Comparison of ENCODE assay signal across 21 mouse cellular contexts in the genomic region with DNA sequence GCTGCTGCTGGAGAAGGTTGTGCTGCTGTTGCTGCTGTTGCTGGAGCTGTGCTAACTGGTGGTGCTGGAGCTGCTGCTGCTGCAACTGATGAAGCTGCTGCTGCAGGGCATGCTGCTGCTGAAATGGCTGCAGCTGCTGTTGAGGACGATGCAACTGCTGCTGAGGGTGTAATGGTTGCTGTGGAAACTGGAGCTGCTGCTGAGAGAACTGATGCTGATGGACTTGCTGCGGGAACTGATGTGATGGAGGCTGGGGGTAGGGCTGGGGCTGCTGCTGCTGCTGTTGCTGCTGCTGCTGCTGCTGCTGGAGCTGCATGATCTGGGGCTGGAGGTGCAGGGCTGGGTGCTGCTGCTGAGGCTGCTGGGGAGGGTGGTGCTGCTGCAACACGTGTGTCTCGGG. TPM values are rescaled to one million over a fixed set of nuclear protein-coding genes. Genes with fewer than 3 reads are reported as not detected.
DNase-seq lines count a peak whose midpoint lies in the region; ATAC-seq and TF ChIP-seq lines count a peak whose summit lies in the region.
"Had no signal": no experiment of that assay in that cellular context is flagged by ENCODE, and none has a peak within 500 bp of the region (broad histone marks: within the 10 kb centered on the region; RNA-seq: fewer than 3 reads in every experiment).

No protein-coding gene starts in this region.

- in situ Hi-C loops in CH12.LX (cut with MboI; ENCODE audit: low pct_ligation_motif_present, low pct_unique_long_range_greater_than_20kb, low sequenced_read_pairs), result no loop called here

- DNase-seq in forebrain, embryonic 10.5 days (ENCODE audit: extremely low spot score, low spot score), result no peak
- no peak for DNase-seq in layer of hippocampus, adult 2 months (ENCODE audit: low spot score in 2 of 2)
- no peak for DNase-seq in layer of hippocampus, adult 9-10 months (ENCODE audit: low spot score)
- DNase-seq in CH12.LX (ENCODE audit: extremely low read depth), result no peak
- no peak for DNase-seq in forebrain, postnatal 0 days
- no peak for DNase-seq in urinary bladder, postnatal 4 days (ENCODE audit: low spot score in 2 of 2)
- DNase-seq: adrenal gland, postnatal 10 days; B cell, adult 2 months; cerebellum, adult 18-20 months; cerebellum, adult 9-11 months; cerebellum, postnatal 36 days; gastrocnemius, postnatal 10 days; heart, adult 18-20 months; heart, postnatal 14 days had no signal

- TF ChIP-seq EP300 in CH12.LX (IDR thresholded peaks at IDR 0.05; ENCODE audit: low read length), result no peak

- TF ChIP-seq POLR2A in CH12.LX (IDR thresholded peaks at IDR 0.05; ENCODE audit: low read depth, low read length), result no peak

- no peak for ATAC-seq in forebrain, embryonic 12.5 days (ENCODE audit: low FRiP score)
- ATAC-seq in forebrain, postnatal 0 days, result peak; percentile 34
- ATAC-seq: CD4-positive, CD25-positive, alpha-beta regulatory T cell, adult 4 months; hindbrain, embryonic 16.5 days; inflammation-experienced regulatory T-cells, adult 6 months had no signal

- peaks cover 11% of the 10 kb centered on the region for H3K79me2 ChIP-seq in CH12.LX (replicated peaks; ENCODE audit: control insufficient read depth, extremely low read depth, insufficient read depth, poor library complexity, severe bottlenecking)

- 70% methylated on average over 4 of the region's 4 CpGs for WGBS in forebrain, embryonic 12.5 days
- WGBS in forebrain, embryonic 10.5 days, result 83% methylated on average over 4 of the region's 4 CpGs
- 66% methylated on average over 4 of the region's 4 CpGs for WGBS in forebrain, postnatal 0 days

- dilution Hi-C loops in CH12.LX (cut with MboI; ENCODE audit: extremely low pct_ligation_motif_present, extremely low pct_unique_long_range_greater_than_20kb, low sequenced_read_pairs), result no loop called here

- no peak overlapping the region for H3K4me3 ChIP-seq in forebrain, embryonic 12.5 days (replicated peaks)
- H3K4me3 ChIP-seq in forebrain, embryonic 10.5 days, result no peak overlapping the region
- no peak overlapping the region for H3K4me3 ChIP-seq in layer of hippocampus, adult 2 months
- H3K4me3 ChIP-seq in CH12.LX (replicated peaks in 1 of 3; ENCODE audit: low read depth in 2 of 3, low read length in 2 of 3, poor library complexity in 1 of 3), result no peak overlapping the region
- H3K4me3 ChIP-seq in forebrain, postnatal 0 days (ENCODE audit: low read depth, low read length), result no peak overlapping the region
- H3K4me3 ChIP-seq: embryonic facial prominence, embryonic 13.5 days; heart, embryonic 10.5 days; heart, embryonic 15.5 days had no signal

- H3K4me2 ChIP-seq in forebrain, embryonic 12.5 days, result no peak overlapping the region
- no peak overlapping the region for H3K4me2 ChIP-seq in CH12.LX (ENCODE audit: insufficient read depth, low read depth, poor library complexity, severe bottlenecking)
- no peak overlapping the region for H3K4me2 ChIP-seq in forebrain, postnatal 0 days (ENCODE audit: low read depth)
- H3K4me2 ChIP-seq: embryonic facial prominence, embryonic 13.5 days; heart, embryonic 15.5 days had no signal

- H3K9me3 ChIP-seq in forebrain, embryonic 12.5 days, result no peaks in the 10 kb centered on the region
- no peaks in the 10 kb centered on the region for H3K9me3 ChIP-seq in forebrain, embryonic 10.5 days
- no peaks in the 10 kb centered on the region for H3K9me3 ChIP-seq in CH12.LX (replicated peaks; ENCODE audit: low read length)
- H3K9me3 ChIP-seq in forebrain, postnatal 0 days (ENCODE audit: low read length), result no peaks in the 10 kb centered on the region
- H3K9me3 ChIP-seq: embryonic facial prominence, embryonic 13.5 days; heart, embryonic 10.5 days; heart, embryonic 15.5 days had no signal

- H3K27me3 ChIP-seq in forebrain, embryonic 12.5 days, result no peaks in the 10 kb centered on the region
- H3K27me3 ChIP-seq in forebrain, embryonic 10.5 days (ENCODE audit: poor library complexity, severe bottlenecking), result no peaks in the 10 kb centered on the region
- H3K27me3 ChIP-seq in CH12.LX (replicated peaks), result no peaks in the 10 kb centered on the region
- H3K27me3 ChIP-seq in forebrain, postnatal 0 days (ENCODE audit: insufficient read depth, low read length), result no peaks in the 10 kb centered on the region
- H3K27me3 ChIP-seq: embryonic facial prominence, embryonic 13.5 days; heart, embryonic 15.5 days had no signal

- 0 out of 2 replicates have a peak overlapping the region, but pooled peaks have one; percentile 1 for H3K27ac ChIP-seq in forebrain, embryonic 12.5 days
- H3K27ac ChIP-seq in forebrain, embryonic 10.5 days, result no peak overlapping the region
- H3K27ac ChIP-seq in layer of hippocampus, adult 2 months, result 0 out of 2 replicates have a peak overlapping the region, but pooled peaks have one; percentile 18
- 0 out of 2 replicates have a peak overlapping the region, but pooled peaks have one; percentile 6 for H3K27ac ChIP-seq in CH12.LX (ENCODE audit: insufficient read depth, low read depth)
- no peak overlapping the region for H3K27ac ChIP-seq in forebrain, postnatal 0 days (ENCODE audit: low read depth, low read length)
- H3K27ac ChIP-seq: embryonic facial prominence, embryonic 13.5 days; heart, embryonic 10.5 days; heart, embryonic 15.5 days had no signal

- H3K9ac ChIP-seq in forebrain, embryonic 12.5 days, result no peak overlapping the region
- H3K9ac ChIP-seq in CH12.LX (ENCODE audit: insufficient read depth, low read depth), result no peak overlapping the region
- H3K9ac ChIP-seq in forebrain, postnatal 0 days, result no peak overlapping the region
- H3K9ac ChIP-seq: embryonic facial prominence, embryonic 13.5 days; heart, embryonic 15.5 days had no signal

- no peak for TF ChIP-seq CTCF in layer of hippocampus, adult 2 months (conservative IDR thresholded peaks at IDR 0.05)
- TF ChIP-seq CTCF in CH12.LX (conservative IDR thresholded peaks at IDR 0.05 in 1 of 2, IDR thresholded peaks at IDR 0.05 in 1 of 2; ENCODE audit: low read depth in 2 of 2, low read length in 2 of 2), result no peak
- no peak for TF ChIP-seq CTCF in forebrain, postnatal 0 days (IDR thresholded peaks at IDR 0.05; ENCODE audit: low read depth)

- H3K36me3 ChIP-seq in forebrain, embryonic 12.5 days (replicated peaks), result peaks cover 94% of the 10 kb centered on the region
- peaks cover 100% of the 10 kb centered on the region for H3K36me3 ChIP-seq in forebrain, embryonic 10.5 days (replicated peaks)
- H3K36me3 ChIP-seq in CH12.LX (replicated peaks in 1 of 2; ENCODE audit: control insufficient read depth in 1 of 2, insufficient read depth in 1 of 2, low read length in 1 of 2), result peaks cover 76 to 97% of the 10 kb centered on the region in 2 experiments
- H3K36me3 ChIP-seq in forebrain, postnatal 0 days (ENCODE audit: insufficient read depth), result peaks cover 57% of the 10 kb centered on the region

- no peak for TF ChIP-seq RAD21 in CH12.LX (IDR thresholded peaks at IDR 0.05; ENCODE audit: low read depth, low read length)

- H3K4me1 ChIP-seq in forebrain, embryonic 12.5 days, result peaks cover 5% of the 10 kb centered on the region; the same call in 1 of the 2 replicates
- H3K4me1 ChIP-seq in forebrain, embryonic 10.5 days, result no peaks in the 10 kb centered on the region
- H3K4me1 ChIP-seq in CH12.LX (ENCODE audit: control insufficient read depth in 1 of 2, insufficient read depth in 2 of 2), result peaks cover 15 to 29% of the 10 kb centered on the region in 2 experiments
- H3K4me1 ChIP-seq in forebrain, postnatal 0 days (ENCODE audit: insufficient read depth), result no peaks in the 10 kb centered on the region
- H3K4me1 ChIP-seq: embryonic facial prominence, embryonic 13.5 days had no signal

TF ChIP-seq in CH12.LX, 34 proteins besides CTCF, POLR2A, EP300 and RAD21:
- TF ChIP-seq ZMIZ1 (IDR thresholded peaks at IDR 0.05; ENCODE audit: low read depth, low read length), result no peak
- TF ChIP-seq UBTF (IDR thresholded peaks at IDR 0.05; ENCODE audit: low read depth, low read length), result no peak
- TF ChIP-seq ZNF384 (IDR thresholded peaks at IDR 0.05; ENCODE audit: low read depth, low read length), result no peak
- no peak for TF ChIP-seq PAX5 (IDR thresholded peaks at IDR 0.05; ENCODE audit: low read length)
- no peak for TF ChIP-seq NELFE (IDR thresholded peaks at IDR 0.05; ENCODE audit: low read depth, low read length)
- no peak for TF ChIP-seq USF2 (conservative IDR thresholded peaks at IDR 0.05; ENCODE audit: low read depth, low read length)
- no peak for TF ChIP-seq TBP (conservative IDR thresholded peaks at IDR 0.05; ENCODE audit: low read depth, low read length)
- TF ChIP-seq ZKSCAN1 (IDR thresholded peaks at IDR 0.05; ENCODE audit: borderline replicate concordance, low read depth, low read length), result no peak
- TF ChIP-seq IRF4 (IDR thresholded peaks at IDR 0.05; ENCODE audit: low read depth, low read length), result no peak
- no peak for TF ChIP-seq ETS1 (conservative IDR thresholded peaks at IDR 0.05; ENCODE audit: low read depth, low read length)
- no peak for TF ChIP-seq HCFC1 (IDR thresholded peaks at IDR 0.05; ENCODE audit: low read depth, low read length)
- TF ChIP-seq CHD1 (IDR thresholded peaks at IDR 0.05; ENCODE audit: low read depth, low read length), result no peak
- TF ChIP-seq KAT2A (IDR thresholded peaks at IDR 0.05; ENCODE audit: insufficient replicate concordance, low read length), result no peak
- no peak for TF ChIP-seq ELF1 (IDR thresholded peaks at IDR 0.05; ENCODE audit: low read depth, low read length)
- TF ChIP-seq USF1 (IDR thresholded peaks at IDR 0.05; ENCODE audit: low read depth, low read length), result no peak
- no peak for TF ChIP-seq POLR2AphosphoS2 (IDR thresholded peaks at IDR 0.05; ENCODE audit: low read depth, low read length)

RNA-seq across cellular contexts. Expression of a gene that starts 25.7 kb away (rescaled TPM):
- 47.6 and 56.7 TPM in 2 replicates for polyA plus RNA-seq in forebrain, embryonic 12.5 days (2016; fragmentation: Nextera tagmentation; extraction: Ambion mirVana)
- polyA plus RNA-seq in forebrain, embryonic 10.5 days (2016; fragmentation: Nextera tagmentation; extraction: Ambion mirVana), result 58.7 and 60.7 TPM in 2 replicates
- total RNA-seq in layer of hippocampus, adult 2 months (2021), result 10 to 100 TPM; 50.9 to 57.3 TPM
- total RNA-seq in CH12.LX (2012; rRNA removed) (30.3 and 31.9 TPM in 2 replicates), CH12.LX (2014; rRNA removed) (30.3 and 32.0 TPM in 2 replicates)
- 55.4 and 80.9 TPM in 2 replicates for polyA plus RNA-seq in CH12.LX (2012; ENCODE audit: insufficient read length, low read depth)
- total RNA-seq in forebrain, postnatal 0 days (2014; rRNA removed), result 24.8 and 28.1 TPM in 2 replicates
- polyA plus RNA-seq in forebrain, postnatal 0 days (2015; fragmentation: Nextera tagmentation; extraction: Ambion mirVana), result 19.4 and 21.3 TPM in 2 replicates

Comparison
In these comparisons a context has a peak if more than half of its experiments do, and no peak if none do; other contexts are left out.
1. H3K27ac ChIP-seq: peak in forebrain, embryonic 12.5 days (single experiment), layer of hippocampus, adult 2 months (single experiment) and CH12.LX (single experiment); none in forebrain, embryonic 10.5 days (single experiment) and forebrain, postnatal 0 days (single experiment).